Mouse (Mus musculus): ENCODE data around the gene Vdac1.

DNA sequence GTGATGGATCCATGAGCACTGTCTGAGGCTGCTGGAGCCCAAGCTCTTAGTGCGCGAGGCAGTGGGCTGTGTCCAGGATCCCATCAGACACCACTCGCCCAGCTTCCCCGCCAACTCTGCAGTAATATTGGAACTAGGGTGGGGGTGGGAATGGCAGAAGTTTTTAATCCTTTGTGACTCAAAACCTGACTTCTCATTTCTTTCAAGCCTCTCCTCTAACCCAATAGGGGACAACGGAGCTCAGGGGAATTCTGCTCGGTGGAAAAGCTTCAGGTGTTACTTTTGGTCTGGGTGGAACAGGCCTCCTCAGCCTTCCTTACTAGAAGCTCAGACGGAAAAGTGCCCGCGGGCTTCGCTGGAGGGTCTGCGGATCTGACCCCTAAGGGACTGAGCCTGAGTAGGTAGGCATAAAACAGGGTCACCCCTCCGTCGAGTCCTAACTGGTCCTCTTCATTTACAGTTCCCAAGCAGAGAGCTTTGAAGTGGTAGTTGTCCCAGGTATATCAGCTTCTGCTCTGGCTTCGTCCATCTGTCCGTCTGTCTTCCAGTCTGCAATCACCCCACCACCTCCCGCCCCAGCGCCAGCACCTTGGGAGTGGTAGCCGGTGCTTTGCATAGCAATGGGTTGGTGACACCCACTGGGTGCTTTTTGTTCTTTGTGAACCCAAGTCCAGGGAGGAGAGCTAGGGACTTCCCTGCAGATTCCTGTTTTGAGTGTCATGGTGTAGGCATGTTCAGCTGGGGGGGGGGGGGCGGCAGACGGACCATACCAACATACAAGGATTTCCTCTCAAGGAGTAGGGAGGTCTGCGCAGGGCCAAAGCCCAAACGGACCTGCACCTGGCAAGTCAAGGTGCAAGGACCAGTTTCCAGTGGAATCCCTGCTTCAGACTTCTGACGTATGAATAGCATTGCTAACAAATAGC, 36.0 kb upstream of the Vdac1 start:
- TF ChIP-seq CTCF (IDR thresholded peaks at IDR 0.05; ENCODE audit: low read depth) (no peak), EP300 (IDR thresholded peaks at IDR 0.05; ENCODE audit: low read depth) (no peak)

Data from liver, embryonic 14.5 days (tissue).